Mouse (Mus musculus): ENCODE data around the gene Pld5. TPM values are rescaled to one million over a fixed set of nuclear protein-coding genes. Genes with fewer than 3 reads are reported as not detected.

Gene Pld5
- polyA plus RNA-seq, 1 experiment from 2014 or later = 0.06 TPM

GRCm38 (mm10) chr1:176194727-176195126, 80.4 kb downstream of the Pld5 start:
- H3K9ac ChIP-seq (ENCODE audit: low read depth, low read length) = no peak overlapping the region
- no peaks in the 10 kb centered on the region for H3K4me1 ChIP-seq (ENCODE audit: control insufficient read depth, low read depth, low read length)
- H3K4me3 ChIP-seq (ENCODE audit: low read depth, low read length) = no peak overlapping the region
- no peak for ATAC-seq (ENCODE audit: low read depth)
- no peaks in the 10 kb centered on the region for H3K27me3 ChIP-seq (ENCODE audit: control insufficient read depth, insufficient read depth, low read depth, low read length)
- no peak overlapping the region for H3K27ac ChIP-seq (ENCODE audit: low read length)
- H3K36me3 ChIP-seq (ENCODE audit: control insufficient read depth, insufficient read depth) = no peaks in the 10 kb centered on the region
- 47% methylated on average over 2 of the region's 2 CpGs for WGBS (ENCODE audit: insufficient replicate concordance)
- H3K9me3 ChIP-seq (replicated peaks; ENCODE audit: control insufficient read depth, low read length) = no peaks in the 10 kb centered on the region
- H3K4me2 ChIP-seq (ENCODE audit: low read depth, low read length) = no peak overlapping the region

GRCm38 (mm10) chr1:176183991-176184390, 91.1 kb downstream of the Pld5 start:
- H3K9ac ChIP-seq (ENCODE audit: low read depth, low read length) = no peak overlapping the region
- H3K4me2 ChIP-seq (ENCODE audit: low read depth, low read length) = no peak overlapping the region
- no peaks in the 10 kb centered on the region for H3K36me3 ChIP-seq (ENCODE audit: control insufficient read depth, insufficient read depth)
- H3K4me3 ChIP-seq (ENCODE audit: low read depth, low read length) = no peak overlapping the region
- H3K4me1 ChIP-seq (ENCODE audit: control insufficient read depth, low read depth, low read length) = no peaks in the 10 kb centered on the region
- no peaks in the 10 kb centered on the region for H3K9me3 ChIP-seq (replicated peaks; ENCODE audit: control insufficient read depth, low read length)
- no peaks in the 10 kb centered on the region for H3K27me3 ChIP-seq (ENCODE audit: control insufficient read depth, insufficient read depth, low read depth, low read length)
- ATAC-seq (ENCODE audit: low read depth) = no peak
- 49% methylated on average over 6 of the region's 6 CpGs for WGBS (ENCODE audit: insufficient replicate concordance)
- H3K27ac ChIP-seq (ENCODE audit: low read length) = no peak overlapping the region

DNA sequence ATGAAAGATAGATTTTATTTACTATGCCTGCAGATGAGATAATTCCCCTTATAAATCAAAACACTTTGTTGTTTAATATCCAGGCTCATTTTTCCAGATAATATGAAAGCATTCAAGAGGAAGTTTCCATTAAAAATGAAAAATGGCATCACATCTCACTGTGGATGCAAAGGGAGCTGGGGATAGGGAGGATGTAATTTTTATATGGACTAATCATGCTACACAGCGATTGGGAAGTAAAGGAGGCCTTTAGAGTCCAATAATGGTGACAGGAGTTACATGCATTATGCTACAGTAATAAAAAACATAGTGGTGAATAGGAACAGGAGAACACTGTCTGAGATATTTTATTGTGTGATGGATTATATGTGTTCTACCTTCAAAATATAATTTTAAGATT, 100.1 kb downstream of the Pld5 start:
- H3K4me2 ChIP-seq (ENCODE audit: low read depth, low read length) = no peak overlapping the region
- H3K9ac ChIP-seq (ENCODE audit: low read depth, low read length) = no peak overlapping the region
- H3K27ac ChIP-seq (ENCODE audit: low read length) = no peak overlapping the region
- no peaks in the 10 kb centered on the region for H3K4me1 ChIP-seq (ENCODE audit: control insufficient read depth, low read depth, low read length)
- H3K36me3 ChIP-seq (ENCODE audit: control insufficient read depth, insufficient read depth) = no peaks in the 10 kb centered on the region
- no peaks in the 10 kb centered on the region for H3K9me3 ChIP-seq (replicated peaks; ENCODE audit: control insufficient read depth, low read length)
- H3K27me3 ChIP-seq (ENCODE audit: control insufficient read depth, insufficient read depth, low read depth, low read length) = no peaks in the 10 kb centered on the region
- WGBS (ENCODE audit: insufficient replicate concordance) = 52% methylated on average over 1 of the region's 1 CpGs
- no peak overlapping the region for H3K4me3 ChIP-seq (ENCODE audit: low read depth, low read length)
- no peak for ATAC-seq (ENCODE audit: low read depth)

- no peak for ATAC-seq (ENCODE audit: low read depth)
- Histone ChIP-seq H3K9ac (ENCODE audit: low read depth, low read length) (no peak overlapping the region), H3K9me3 (replicated peaks; ENCODE audit: control insufficient read depth, low read length) (no peaks in the 10 kb centered on the region), H3K27me3 (ENCODE audit: control insufficient read depth, insufficient read depth, low read depth, low read length) (no peaks in the 10 kb centered on the region), H3K4me1 (ENCODE audit: control insufficient read depth, low read depth, low read length) (no peaks in the 10 kb centered on the region), H3K4me3 (ENCODE audit: low read depth, low read length) (no peak overlapping the region), H3K4me2 (ENCODE audit: low read depth, low read length) (no peak overlapping the region), H3K27ac (ENCODE audit: low read length) (no peak overlapping the region), H3K36me3 (ENCODE audit: control insufficient read depth, insufficient read depth) (no peaks in the 10 kb centered on the region)
- 56% methylated on average over 5 of the region's 5 CpGs for WGBS (ENCODE audit: insufficient replicate concordance)
These were observed 107.3 kb downstream of the Pld5 start for GRCm38 (mm10) chr1:176167784-176168183.

DNA sequence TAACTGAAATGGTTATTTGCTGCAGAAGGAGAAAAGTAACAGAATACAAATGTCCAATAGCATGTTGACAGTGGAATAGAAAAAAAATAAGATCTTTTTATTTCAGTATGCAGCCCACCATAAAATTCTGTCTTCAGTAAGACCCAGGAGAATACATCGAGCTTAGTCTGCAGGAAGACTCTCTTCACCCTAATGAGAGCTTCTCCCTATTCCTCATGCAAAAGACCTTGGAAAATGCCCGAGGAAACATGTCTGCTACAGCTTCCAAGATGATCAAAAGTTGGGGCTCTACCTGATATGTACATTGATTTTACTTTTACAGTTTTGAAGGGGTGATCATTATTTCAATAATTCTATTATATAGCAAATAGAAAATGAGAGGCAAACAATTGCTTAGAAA, 108.0 kb downstream of the Pld5 start:
- no peak for ATAC-seq (ENCODE audit: low read depth)
- H3K4me3 ChIP-seq (ENCODE audit: low read depth, low read length) = no peak overlapping the region
- no peak overlapping the region for H3K27ac ChIP-seq (ENCODE audit: low read length)
- H3K4me2 ChIP-seq (ENCODE audit: low read depth, low read length) = no peak overlapping the region
- no peaks in the 10 kb centered on the region for H3K4me1 ChIP-seq (ENCODE audit: control insufficient read depth, low read depth, low read length)
- H3K36me3 ChIP-seq (ENCODE audit: control insufficient read depth, insufficient read depth) = no peaks in the 10 kb centered on the region
- no peak overlapping the region for H3K9ac ChIP-seq (ENCODE audit: low read depth, low read length)
- no peaks in the 10 kb centered on the region for H3K27me3 ChIP-seq (ENCODE audit: control insufficient read depth, insufficient read depth, low read depth, low read length)
- no peaks in the 10 kb centered on the region for H3K9me3 ChIP-seq (replicated peaks; ENCODE audit: control insufficient read depth, low read length)
- WGBS (ENCODE audit: insufficient replicate concordance) = 40% methylated on average over 2 of the region's 2 CpGs

DNA sequence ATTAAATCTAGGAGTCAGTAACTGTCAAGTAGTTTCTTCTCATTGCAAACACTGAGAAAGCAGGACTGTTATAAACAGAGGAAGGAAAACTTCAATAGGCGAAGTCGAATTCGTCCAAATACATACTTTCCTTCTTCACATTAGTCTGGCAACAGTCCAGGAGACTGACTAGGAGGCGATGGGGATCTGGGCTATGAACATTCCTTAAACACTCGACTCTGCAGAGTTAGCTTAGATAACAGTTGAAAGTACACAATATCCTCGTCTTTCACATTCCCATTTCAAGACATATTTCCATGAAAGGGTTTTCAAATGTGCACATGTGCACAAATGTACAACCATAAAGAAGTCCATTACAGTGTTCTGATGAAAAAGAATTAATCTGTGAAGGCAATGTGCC, 129.8 kb downstream of the Pld5 start:
- no peak overlapping the region for H3K9ac ChIP-seq (ENCODE audit: low read depth, low read length)

GRCm38 (mm10) chr1:176134379-176134778, 140.7 kb downstream of the Pld5 start:
- H3K27ac ChIP-seq (ENCODE audit: low read length) = no peak overlapping the region

More for the DNA sequence above, 129.8 kb downstream of the Pld5 start:
- Histone ChIP-seq H3K27me3 (ENCODE audit: control insufficient read depth, insufficient read depth, low read depth, low read length) (no peaks in the 10 kb centered on the region), H3K4me2 (ENCODE audit: low read depth, low read length) (no peak overlapping the region), H3K9me3 (replicated peaks; ENCODE audit: control insufficient read depth, low read length) (no peaks in the 10 kb centered on the region), H3K36me3 (ENCODE audit: control insufficient read depth, insufficient read depth) (no peaks in the 10 kb centered on the region), H3K4me3 (ENCODE audit: low read depth, low read length) (no peak overlapping the region), H3K27ac (ENCODE audit: low read length) (no peak overlapping the region), H3K4me1 (ENCODE audit: control insufficient read depth, low read depth, low read length) (no peaks in the 10 kb centered on the region)
- WGBS (ENCODE audit: insufficient replicate concordance) = 51% methylated on average over 6 of the region's 6 CpGs
- no peak for ATAC-seq (ENCODE audit: low read depth)

DNA sequence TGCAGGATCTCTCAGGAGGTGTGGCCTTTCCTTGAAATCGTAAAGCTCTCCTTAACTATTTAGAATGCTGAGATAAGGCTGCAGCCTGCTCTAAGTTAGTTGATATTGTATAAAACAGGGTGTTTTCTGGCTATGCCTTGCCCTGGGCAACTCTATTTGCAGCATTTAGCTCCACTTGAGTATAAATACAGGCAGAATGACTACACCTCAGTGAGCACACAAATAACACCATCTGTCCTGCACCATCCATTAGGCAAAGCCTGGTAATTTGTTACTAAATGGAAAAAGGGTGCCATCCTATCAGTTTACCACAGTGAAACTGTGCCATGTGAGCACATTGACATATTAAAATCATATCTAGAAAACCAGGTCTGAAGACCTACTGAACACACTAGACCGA, 149.3 kb downstream of the Pld5 start:
- no peak overlapping the region for H3K9ac ChIP-seq (ENCODE audit: low read depth, low read length)
- no peaks in the 10 kb centered on the region for H3K36me3 ChIP-seq (ENCODE audit: control insufficient read depth, insufficient read depth)
- no peak overlapping the region for H3K4me3 ChIP-seq (ENCODE audit: low read depth, low read length)
- H3K4me2 ChIP-seq (ENCODE audit: low read depth, low read length) = no peak overlapping the region
- 38% methylated on average over 2 of the region's 2 CpGs for WGBS (ENCODE audit: insufficient replicate concordance)
- ATAC-seq (ENCODE audit: low read depth) = no peak
- no peaks in the 10 kb centered on the region for H3K4me1 ChIP-seq (ENCODE audit: control insufficient read depth, low read depth, low read length)
- H3K27ac ChIP-seq (ENCODE audit: low read length) = no peak overlapping the region
- no peaks in the 10 kb centered on the region for H3K9me3 ChIP-seq (replicated peaks; ENCODE audit: control insufficient read depth, low read length)
- H3K27me3 ChIP-seq (ENCODE audit: control insufficient read depth, insufficient read depth, low read depth, low read length) = no peaks in the 10 kb centered on the region

More at GRCm38 (mm10) chr1:176134379-176134778, 140.7 kb downstream of the Pld5 start:
- no peak for ATAC-seq (ENCODE audit: low read depth)
- no peaks in the 10 kb centered on the region for H3K4me1 ChIP-seq (ENCODE audit: control insufficient read depth, low read depth, low read length)
- H3K27me3 ChIP-seq (ENCODE audit: control insufficient read depth, insufficient read depth, low read depth, low read length) = no peaks in the 10 kb centered on the region
- H3K4me3 ChIP-seq (ENCODE audit: low read depth, low read length) = no peak overlapping the region
- H3K4me2 ChIP-seq (ENCODE audit: low read depth, low read length) = no peak overlapping the region
- 62% methylated on average over 8 of the region's 8 CpGs for WGBS (ENCODE audit: insufficient replicate concordance)
- no peaks in the 10 kb centered on the region for H3K9me3 ChIP-seq (replicated peaks; ENCODE audit: control insufficient read depth, low read length)
- no peak overlapping the region for H3K9ac ChIP-seq (ENCODE audit: low read depth, low read length)
- H3K36me3 ChIP-seq (ENCODE audit: control insufficient read depth, insufficient read depth) = no peaks in the 10 kb centered on the region

DNA sequence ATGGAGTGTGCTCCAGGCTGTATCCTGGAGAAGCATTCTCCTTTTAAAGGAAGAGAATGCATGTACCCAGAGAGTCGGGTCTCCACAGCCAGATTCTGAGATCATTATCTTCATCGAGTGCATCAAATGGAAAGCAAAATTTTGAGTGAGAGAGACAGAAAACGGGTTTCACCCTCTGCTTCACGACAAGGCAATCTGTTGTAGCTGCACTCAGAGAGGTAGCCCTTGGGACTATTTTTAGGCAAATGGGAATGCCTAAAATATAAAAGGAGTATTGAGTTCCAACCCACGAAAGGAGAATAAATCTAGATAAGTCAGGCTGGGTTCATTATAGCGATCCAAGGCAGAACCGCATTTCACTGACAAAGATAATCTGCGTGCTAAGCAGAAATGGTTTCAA, 150.7 kb downstream of the Pld5 start:
- H3K27ac ChIP-seq (ENCODE audit: low read length) = no peak overlapping the region
- H3K4me1 ChIP-seq (ENCODE audit: control insufficient read depth, low read depth, low read length) = no peaks in the 10 kb centered on the region
- H3K4me2 ChIP-seq (ENCODE audit: low read depth, low read length) = no peak overlapping the region
- WGBS (ENCODE audit: insufficient replicate concordance) = 66% methylated on average over 8 of the region's 8 CpGs
- H3K27me3 ChIP-seq (ENCODE audit: control insufficient read depth, insufficient read depth, low read depth, low read length) = no peaks in the 10 kb centered on the region
- H3K36me3 ChIP-seq (ENCODE audit: control insufficient read depth, insufficient read depth) = no peaks in the 10 kb centered on the region
- no peak overlapping the region for H3K4me3 ChIP-seq (ENCODE audit: low read depth, low read length)
- no peaks in the 10 kb centered on the region for H3K9me3 ChIP-seq (replicated peaks; ENCODE audit: control insufficient read depth, low read length)
- no peak overlapping the region for H3K9ac ChIP-seq (ENCODE audit: low read depth, low read length)
- ATAC-seq (ENCODE audit: low read depth) = no peak

DNA sequence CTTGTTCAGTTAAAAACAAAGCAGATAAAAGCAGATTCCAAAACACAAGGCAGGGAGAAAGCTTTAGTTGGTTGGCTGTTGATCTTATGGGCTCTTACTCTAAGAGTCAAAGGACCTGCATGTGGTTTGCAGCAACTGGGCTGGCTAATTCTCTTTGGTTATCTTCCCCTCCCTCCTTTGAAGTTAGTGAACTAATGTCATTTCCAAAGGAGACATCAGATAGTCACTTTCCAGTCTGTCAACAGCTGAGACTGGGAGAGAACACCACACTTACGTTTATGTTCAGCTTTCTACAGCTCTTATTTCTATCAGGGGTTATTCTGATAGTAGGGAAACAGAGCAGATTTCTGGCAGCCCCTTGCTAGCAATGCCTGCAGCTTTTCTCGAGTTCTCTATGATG, 151.3 kb downstream of the Pld5 start:
- 31% methylated on average over 2 of the region's 2 CpGs for WGBS (ENCODE audit: insufficient replicate concordance)
- Histone ChIP-seq H3K4me3 (ENCODE audit: low read depth, low read length) (no peak overlapping the region), H3K27me3 (ENCODE audit: control insufficient read depth, insufficient read depth, low read depth, low read length) (no peaks in the 10 kb centered on the region), H3K9ac (ENCODE audit: low read depth, low read length) (no peak overlapping the region), H3K9me3 (replicated peaks; ENCODE audit: control insufficient read depth, low read length) (no peaks in the 10 kb centered on the region), H3K4me2 (ENCODE audit: low read depth, low read length) (no peak overlapping the region), H3K36me3 (ENCODE audit: control insufficient read depth, insufficient read depth) (no peaks in the 10 kb centered on the region), H3K4me1 (ENCODE audit: control insufficient read depth, low read depth, low read length) (no peaks in the 10 kb centered on the region), H3K27ac (ENCODE audit: low read length) (no peak overlapping the region)
- ATAC-seq (ENCODE audit: low read depth) = no peak

All from liver, embryonic 16.5 days (tissue).